Mouse (Mus musculus) small intestine, adult 2 months (tissue): ENCODE measurements around the gene Apba1.

Experiments
- CTCF ChIP-seq: fragments of 200-500 bp; IDR thresholded peaks from 2 replicates; pipeline ENCODE4 v1.5.1; 2012; ENCODE audit warnings: low read depth, mild to moderate bottlenecking, control low read depth, inconsistent platforms, low read length, moderate library complexity, mixed read lengths; ENCODE audit not compliant: insufficient replicate concordance, insufficient read length; ENCODE audit errors: extremely low read depth
- POLR2A ChIP-seq: fragments of 200-500 bp; IDR thresholded peaks from 2 replicates; pipeline ENCODE4 v1.6.1; 2012; ENCODE audit warnings: low read depth, mild to moderate bottlenecking, control low read depth, inconsistent platforms, low read length, moderate library complexity

DNA sequence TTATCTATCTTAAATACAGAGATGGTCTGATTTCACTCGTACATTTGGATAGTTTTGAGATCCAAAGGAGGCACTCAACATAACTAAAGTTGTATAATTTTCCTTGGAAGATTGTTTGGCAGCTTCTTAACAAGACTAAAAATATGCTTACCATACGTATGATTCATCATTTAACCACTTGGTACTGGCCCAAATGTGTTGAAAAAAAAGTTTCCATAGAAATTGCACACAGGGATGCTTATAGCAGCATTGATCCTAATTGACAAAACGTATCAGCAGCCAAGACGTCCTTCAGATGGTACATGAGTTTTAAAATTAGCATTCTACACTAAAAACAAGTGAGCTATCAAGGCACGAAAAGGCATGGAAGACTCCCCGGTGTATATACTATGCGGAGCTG lies 108.9 kb downstream of the Apba1 start:
- TF ChIP-seq CTCF (no peak), POLR2A (no peak)
